Mouse (Mus musculus): ENCODE data around the gene Krt17.
"Not testable (repeated sequence)": the region's sequence is repeated elsewhere in the genome, so short reads cannot be mapped to it uniquely, and the experiment has no call there.

DNA sequence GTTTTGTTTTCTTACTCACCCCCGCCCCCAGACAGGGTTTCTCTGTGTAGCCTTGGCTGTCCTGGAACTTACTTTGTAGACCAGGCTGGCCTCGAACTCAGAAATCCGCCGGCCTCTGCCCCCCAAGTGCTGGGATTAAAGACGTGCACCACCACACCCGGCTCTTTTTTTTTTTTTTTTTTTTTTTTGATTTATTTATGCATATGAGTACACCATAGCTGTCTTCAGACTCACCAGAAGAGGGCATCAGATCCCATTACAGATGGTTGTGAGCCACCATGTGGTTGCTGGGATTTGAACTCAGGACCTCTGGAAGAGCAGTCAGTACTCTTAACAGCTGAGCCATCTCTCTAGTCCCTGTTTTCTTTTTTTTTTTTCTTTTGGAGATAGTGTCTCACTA, 47.8 kb upstream of the Krt17 start:
- TF ChIP-seq CTCF (IDR thresholded peaks at IDR 0.05 in 2 of 3, conservative IDR thresholded peaks at IDR 0.05 in 1 of 3; ENCODE audit: control insufficient read depth in 1 of 3, insufficient read depth in 1 of 3, low read depth in 2 of 3, low read length in 3 of 3, poor library complexity in 1 of 3, severe bottlenecking in 1 of 3); GATA1 (IDR thresholded peaks at IDR 0.05; ENCODE audit: low read depth, low read length); TCF12 (IDR thresholded peaks at IDR 0.05; ENCODE audit: low read depth, low read length); ZMIZ1 (IDR thresholded peaks at IDR 0.05; ENCODE audit: low read depth, low read length); MYC (IDR thresholded peaks at IDR 0.05; ENCODE audit: low read depth, low read length); USF1 (IDR thresholded peaks at IDR 0.05; ENCODE audit: low read depth, low read length); SMC3 (IDR thresholded peaks at IDR 0.05; ENCODE audit: low read depth, low read length); MAX (IDR thresholded peaks at IDR 0.05; ENCODE audit: low read length); POLR2A (IDR thresholded peaks at IDR 0.05; ENCODE audit: control insufficient read depth in 1 of 2, insufficient read depth in 1 of 2, low read depth in 1 of 2, low read length in 2 of 2, poor library complexity in 1 of 2); MAFK (IDR thresholded peaks at IDR 0.05; ENCODE audit: borderline replicate concordance, low read depth, low read length): not testable (repeated sequence)
- TF ChIP-seq ZNF384 (IDR thresholded peaks at IDR 0.05; ENCODE audit: low read depth, low read length) = peak; percentile 74

Measured in MEL (cell line).